11 mouse cellular contexts compared by ENCODE assay signal in genomic region chr14:121732196-121732595, GRCm38 (mm10).
DNase-seq lines count a peak whose midpoint lies in the region; ATAC-seq and TF ChIP-seq lines count a peak whose summit lies in the region.
"Had no signal": no experiment of that assay in that cellular context is flagged by ENCODE, and none has a peak within 500 bp of the region (broad histone marks: within the 10 kb centered on the region; RNA-seq: fewer than 3 reads in every experiment).

No protein-coding gene starts in this region.

- TF ChIP-seq POLR2A in ES-Bruce4 (IDR thresholded peaks at IDR 0.05; ENCODE audit: insufficient read depth, low read length) = no peak

- no peak for TF ChIP-seq EP300 in ES-Bruce4 (IDR thresholded peaks at IDR 0.05; ENCODE audit: insufficient read depth, low read depth, low read length)

- H3K27me3 ChIP-seq in heart, embryonic 13.5 days (replicated peaks) = peaks cover 13% of the 10 kb centered on the region; the same call in 1 of the 2 replicates
- H3K27me3 ChIP-seq in ES-Bruce4 (ENCODE audit: control insufficient read depth, insufficient read depth, low read length, poor library complexity, severe bottlenecking) = no peaks in the 10 kb centered on the region
- H3K27me3 ChIP-seq in hindbrain, embryonic 13.5 days = no peaks in the 10 kb centered on the region
- H3K27me3 ChIP-seq: forebrain, embryonic 13.5 days had no signal

- H3K9ac ChIP-seq in heart, embryonic 13.5 days = no peak overlapping the region
- no peak overlapping the region for H3K9ac ChIP-seq in ES-Bruce4 (ENCODE audit: low read depth, poor library complexity, severe bottlenecking)
- no peak overlapping the region for H3K9ac ChIP-seq in hindbrain, embryonic 13.5 days
- H3K9ac ChIP-seq: forebrain, embryonic 13.5 days had no signal

- no peak for TF ChIP-seq CTCF in ES-Bruce4 (IDR thresholded peaks at IDR 0.05; ENCODE audit: low read depth, low read length)
- no peak for TF ChIP-seq CTCF in gastrocnemius, adult 2 months (IDR thresholded peaks at IDR 0.05)

- H3K4me3 ChIP-seq in heart, embryonic 13.5 days = no peak overlapping the region
- H3K4me3 ChIP-seq in ES-Bruce4 (ENCODE audit: low read depth, low read length) = peak overlapping the region; percentile 72
- H3K4me3 ChIP-seq in hindbrain, embryonic 13.5 days = no peak overlapping the region
- no peak overlapping the region for H3K4me3 ChIP-seq in gastrocnemius, adult 2 months
- H3K4me3 ChIP-seq: forebrain, embryonic 13.5 days had no signal

- DNase-seq in heart, adult 8-10 months (ENCODE audit: low spot score) = no peak
- DNase-seq in c-Kit-positive CD71-positive TER-119-positive erythroid progenitor cells, embryonic 14.5 days (ENCODE audit: low spot score) = no peak
- no peak for DNase-seq in gastrocnemius, adult 2 months
- DNase-seq in cerebellum, postnatal 4 days (ENCODE audit: low spot score in 2 of 2) = no peak
- DNase-seq: cerebellum, adult 2 months had no signal

- WGBS in heart, embryonic 13.5 days = 29% methylated on average over 8 of the region's 8 CpGs
- 14% methylated on average over 8 of the region's 8 CpGs for WGBS in hindbrain, embryonic 13.5 days

- H3K4me1 ChIP-seq in heart, embryonic 13.5 days = 0 out of 2 replicates have a peak, but pooled peaks cover 5% of the 10 kb centered on the region
- peaks cover 3% of the 10 kb centered on the region for H3K4me1 ChIP-seq in ES-Bruce4 (ENCODE audit: control insufficient read depth, insufficient read depth, low read length)
- no peaks in the 10 kb centered on the region for H3K4me1 ChIP-seq in hindbrain, embryonic 13.5 days (replicated peaks)
- H3K4me1 ChIP-seq: forebrain, embryonic 13.5 days had no signal

- no peak overlapping the region for H3K27ac ChIP-seq in heart, embryonic 13.5 days (replicated peaks)
- peak overlapping the region; percentile 62 for H3K27ac ChIP-seq in ES-Bruce4 (ENCODE audit: insufficient read depth, low read length)
- no peak overlapping the region for H3K27ac ChIP-seq in hindbrain, embryonic 13.5 days
- H3K27ac ChIP-seq in gastrocnemius, adult 2 months = no peak overlapping the region
- H3K27ac ChIP-seq: forebrain, embryonic 13.5 days; macrophage had no signal

- H3K9me3 ChIP-seq in heart, embryonic 13.5 days = no peaks in the 10 kb centered on the region
- H3K9me3 ChIP-seq in ES-Bruce4 (replicated peaks; ENCODE audit: control insufficient read depth, insufficient read depth, low read length, poor library complexity, severe bottlenecking) = no peaks in the 10 kb centered on the region
- H3K9me3 ChIP-seq in hindbrain, embryonic 13.5 days = no peaks in the 10 kb centered on the region
- H3K9me3 ChIP-seq: forebrain, embryonic 13.5 days had no signal

- H3K36me3 ChIP-seq in heart, embryonic 13.5 days = no peaks in the 10 kb centered on the region
- H3K36me3 ChIP-seq in ES-Bruce4 (ENCODE audit: control insufficient read depth, insufficient read depth, low read length, poor library complexity, severe bottlenecking) = no peaks in the 10 kb centered on the region
- H3K36me3 ChIP-seq in hindbrain, embryonic 13.5 days = no peaks in the 10 kb centered on the region

- 0 out of 2 replicates have a peak overlapping the region, but pooled peaks have one; percentile 4 for H3K4me2 ChIP-seq in heart, embryonic 13.5 days
- no peak overlapping the region for H3K4me2 ChIP-seq in hindbrain, embryonic 13.5 days
- H3K4me2 ChIP-seq: forebrain, embryonic 13.5 days had no signal

- intact Hi-C loops in gastrocnemius, adult 2 months (cut with DNase I) = no loop called here

- no peak for ATAC-seq in heart, embryonic 13.5 days (ENCODE audit: extremely low read depth, insufficient number of reproducible peaks, low FRiP score, low TSS enrichment)
- ATAC-seq in hindbrain, embryonic 13.5 days (ENCODE audit: low FRiP score) = 0 out of 2 replicates have a peak, but pooled peaks have one; percentile 1
- ATAC-seq in megakaryocyte progenitor cell, adult 5-6 weeks (replicated peaks; ENCODE audit: poor library complexity) = peak; percentile 27
